Mouse (Mus musculus) E14TG2a.4 (cell line): Measurements from ENCODE around the gene Mrpl4.

ENCODE experiments used
- CTCF ChIP-seq: conservative IDR thresholded peaks from 2 replicates; pipeline ENCODE4 v1.5.1; 2014; ENCODE audit warnings: low read length
- NANOG ChIP-seq: IDR thresholded peaks from 2 replicates; pipeline ENCODE4 v1.6.1; 2014; ENCODE audit warnings: borderline replicate concordance, low read length, mixed read lengths

DNA sequence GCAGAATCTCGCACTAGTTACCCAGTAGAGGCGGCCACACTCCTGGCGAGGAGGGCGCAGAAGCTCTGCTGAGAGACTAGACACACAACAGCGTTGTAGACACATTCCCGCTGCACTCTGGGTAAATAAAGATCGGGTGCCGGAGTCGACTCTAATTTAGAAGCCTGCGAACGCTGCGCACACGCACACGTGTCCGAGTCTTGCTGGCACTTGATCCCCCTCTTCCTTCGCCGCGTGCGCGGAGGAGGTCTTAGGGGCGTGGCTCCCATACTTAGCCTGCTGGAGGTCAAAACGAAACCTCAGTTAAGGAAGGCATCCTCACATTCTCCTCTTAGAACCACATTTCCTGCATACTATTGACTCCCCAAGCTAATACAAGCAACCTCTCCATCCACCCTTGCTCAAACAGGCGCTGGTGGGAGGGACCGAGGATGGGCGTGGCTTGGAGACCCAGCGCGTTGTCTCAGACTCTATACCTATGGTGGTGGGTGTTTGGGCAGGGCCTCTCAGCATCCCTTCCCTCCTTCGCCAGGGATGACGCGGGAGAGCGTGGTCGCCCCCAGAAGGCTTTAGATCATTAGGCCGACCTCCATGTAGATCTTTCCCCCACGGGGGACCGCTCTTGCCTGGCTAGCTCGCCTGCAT, 28.8 kb downstream of the Mrpl4 start:
- TF ChIP-seq CTCF (no peak), NANOG (no peak)
